Mouse (Mus musculus) activated CD4-positive, CD25-positive, alpha-beta regulatory T cell, adult 4 months (primary cell): ENCODE measurements around the gene Caap1. TPM values are rescaled to one million over a fixed set of nuclear protein-coding genes. Genes with fewer than 3 reads are reported as not detected.

Source experiments
- ATAC-seq: one replicate; pipeline ENCODE4 v1.8.0; 2017
- polyA plus RNA-seq, 2 experiments: library from polyadenylated mRNA; unstranded; fragments of 100-300 nt; shearing (Covaris generic); gene quantifications; one replicate each; pipeline ENCODE4 v1.2.1; 2017

Gene Caap1
- polyA plus RNA-seq: 1 to 10 TPM; 3.8 to 5.1 TPM

DNA sequence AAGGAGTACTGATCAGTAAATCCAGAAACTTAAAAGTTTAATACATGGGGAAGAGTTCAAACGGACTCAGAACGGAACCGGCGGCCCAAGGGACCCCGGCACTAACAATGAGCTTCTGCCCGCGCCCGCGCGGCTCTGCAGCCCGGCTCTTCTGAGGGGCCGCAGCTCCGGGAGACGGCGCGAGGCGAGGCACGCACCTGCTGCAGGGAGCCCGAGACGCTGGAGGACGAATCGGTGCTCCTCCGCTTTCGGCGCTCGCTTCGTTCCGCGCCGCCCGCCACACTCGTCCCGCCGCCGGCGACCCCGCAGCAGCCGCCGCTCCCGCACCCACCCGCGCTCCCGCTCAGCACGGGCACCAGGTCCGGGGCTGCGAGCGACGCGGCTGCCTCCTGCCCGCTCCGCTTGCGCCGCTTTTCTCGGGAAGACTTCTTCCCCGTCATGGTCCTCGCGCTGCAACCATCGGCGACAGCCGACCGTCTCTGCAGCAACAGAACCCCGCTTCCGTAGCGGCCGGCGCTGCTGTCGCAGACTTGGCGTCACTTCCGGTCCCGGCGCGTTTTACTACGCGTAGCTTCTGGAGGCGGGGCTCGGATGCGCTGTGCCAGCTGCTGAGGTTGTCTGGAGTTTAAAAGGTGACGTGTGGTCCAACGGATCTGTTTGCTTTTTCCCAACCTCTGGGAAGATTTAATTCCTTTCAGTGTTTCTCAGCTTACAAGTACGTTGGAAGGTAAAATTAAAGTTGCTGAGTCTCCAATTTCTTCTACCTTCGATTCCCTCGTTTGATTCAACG lies at the start of gene Caap1, which contains the start of gene Gm10306:
TSS of gene Caap1 (minus strand) at position 532 of the 790 bp plus-strand sequence.
TSS of gene Gm10306 (plus strand) at position 282 of the 790 bp plus-strand sequence.
- peak; percentile 98 for ATAC-seq

DNA sequence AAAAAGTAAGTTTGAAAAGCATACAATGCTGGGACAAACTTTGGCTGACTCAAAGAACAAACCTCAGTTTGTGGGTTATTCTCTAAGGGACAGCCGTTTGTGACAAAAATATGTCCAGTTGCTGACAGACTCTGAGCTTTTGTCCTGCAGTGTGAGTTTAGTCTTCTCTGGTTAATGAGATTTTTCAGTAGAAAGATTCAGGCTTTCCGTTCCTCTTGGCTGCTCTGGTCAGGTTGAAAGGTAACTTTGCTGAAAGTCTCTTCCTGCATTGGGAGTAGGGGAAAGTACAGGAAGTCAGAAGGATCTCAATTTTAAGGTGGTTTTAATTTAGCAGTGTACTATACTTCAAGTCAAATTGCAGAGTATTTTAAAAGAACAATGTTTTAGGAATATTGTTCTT lies 49.0 kb upstream of the Caap1 start:
- no peak for ATAC-seq

DNA sequence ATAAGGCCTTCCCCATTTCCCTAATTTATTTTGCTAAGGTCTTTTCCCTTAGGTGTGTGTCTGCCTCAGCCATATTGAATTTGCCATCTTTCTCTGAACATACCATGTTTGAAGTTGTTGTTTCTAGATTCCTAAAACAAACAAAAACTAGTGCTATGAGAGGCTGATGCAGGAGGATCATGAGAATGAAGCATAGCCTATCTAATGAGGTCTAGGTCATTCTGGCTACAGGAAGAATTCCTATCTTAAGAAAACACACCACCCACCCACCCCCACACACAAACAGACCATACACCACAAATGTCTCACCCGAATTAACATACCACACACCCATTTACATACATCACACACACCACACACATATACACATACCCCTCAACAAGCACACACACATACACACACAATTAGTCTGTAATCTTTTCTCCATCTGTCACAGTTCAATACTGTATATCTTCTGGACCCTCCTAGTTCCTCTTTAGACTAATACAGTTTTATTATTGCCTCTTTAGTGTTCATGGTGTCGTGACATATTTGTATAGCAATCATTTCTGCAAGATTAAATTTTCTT lies 47.9 kb upstream of the Caap1 start:
- ATAC-seq: no peak

DNA sequence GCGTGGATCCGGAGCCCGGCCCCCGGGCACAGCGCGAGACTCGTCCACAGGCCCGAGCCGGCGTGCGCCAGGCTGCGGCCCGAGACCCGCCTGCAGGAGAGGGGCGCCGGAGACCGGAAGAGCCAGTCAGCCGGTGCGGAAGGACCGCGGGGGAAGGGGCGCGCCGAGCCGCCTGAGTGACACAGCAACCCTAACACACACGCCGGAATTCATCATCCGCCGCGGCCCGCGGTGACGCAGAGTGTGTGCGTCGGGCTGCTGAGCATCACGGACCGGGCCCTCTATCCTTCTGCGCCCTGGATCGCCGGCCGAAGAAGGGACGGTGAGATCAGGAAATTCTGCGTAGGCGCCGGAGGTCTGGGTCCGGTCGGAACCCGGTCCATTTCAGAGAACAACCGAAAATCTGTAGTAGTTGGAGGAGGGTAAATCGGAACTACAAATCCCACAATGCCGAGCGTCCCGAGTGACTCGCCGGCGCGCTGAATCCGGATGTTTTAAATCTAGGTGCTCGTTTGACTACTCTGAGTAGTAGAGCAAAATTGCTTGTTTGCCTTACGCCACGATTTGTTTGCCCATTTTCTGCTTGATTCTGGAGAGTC lies 46.5 kb upstream of the Caap1 start, which contains the start of gene Plaa:
TSS of gene Plaa (minus strand) at position 214 of the 599 bp plus-strand sequence.
- ATAC-seq: peak; percentile 95

DNA sequence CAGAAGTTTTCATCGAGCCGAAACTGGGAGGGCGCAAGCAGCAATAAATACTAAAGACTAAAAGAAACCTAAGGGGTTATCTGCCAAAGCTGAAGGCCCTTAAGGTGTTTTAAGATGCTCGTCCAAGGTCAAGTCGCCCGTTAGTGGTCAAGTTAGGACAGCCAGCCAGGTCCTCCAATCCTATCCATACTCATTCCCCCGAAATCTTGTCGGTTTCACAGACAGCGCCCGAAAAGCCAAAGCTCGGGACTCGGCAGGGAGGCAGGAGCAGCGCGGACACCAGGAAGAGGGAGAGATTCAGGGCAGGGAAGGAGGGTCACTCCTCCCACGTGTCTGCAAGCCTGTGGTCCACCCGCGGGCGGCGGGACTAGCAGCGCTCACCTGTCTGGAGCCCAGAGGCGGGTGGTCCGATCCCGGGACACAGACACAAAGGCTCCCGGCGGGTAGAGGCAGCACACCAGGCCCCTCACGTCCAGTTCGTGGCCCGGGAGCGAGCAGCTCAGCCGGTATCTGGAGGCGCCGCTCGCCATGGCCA lies 46.0 kb upstream of the Caap1 start:
- no peak for ATAC-seq

DNA sequence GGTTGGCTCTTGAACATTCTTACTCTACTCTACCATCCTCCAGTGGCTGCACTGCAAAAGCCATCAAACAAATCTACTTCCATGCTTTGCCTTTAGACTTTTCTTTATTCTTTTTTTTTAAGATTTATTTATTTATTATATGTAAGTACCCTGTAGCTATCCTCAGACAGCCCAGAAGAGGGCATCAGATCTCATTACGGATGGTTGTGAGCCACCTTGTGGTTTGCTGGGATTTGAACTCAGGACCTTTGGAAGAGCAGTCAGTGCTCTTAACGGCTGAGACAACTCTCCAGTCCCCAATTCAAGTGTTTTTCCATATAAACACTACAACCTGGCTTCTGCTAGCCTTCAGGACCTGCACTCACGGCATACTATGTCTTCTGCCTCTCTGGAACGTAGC lies 44.8 kb upstream of the Caap1 start:
- no peak for ATAC-seq

DNA sequence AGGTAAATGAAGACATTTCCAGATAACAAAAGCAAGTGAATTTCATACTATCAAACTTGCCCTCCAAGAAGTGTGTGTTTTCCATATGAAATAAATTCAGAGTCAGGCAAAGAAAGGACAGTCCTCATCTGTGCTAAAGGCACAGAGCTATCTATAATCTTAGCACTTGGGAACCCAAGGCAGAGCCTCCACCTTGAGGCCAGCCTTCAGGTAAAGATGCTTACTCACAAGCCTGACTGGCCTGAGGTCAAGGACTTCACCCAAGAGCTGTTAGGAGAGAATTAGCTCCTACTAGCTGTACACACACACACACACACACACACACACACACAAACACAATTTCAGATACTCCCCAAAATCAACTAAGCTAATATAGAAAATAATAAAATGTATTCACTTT lies 36.1 kb upstream of the Caap1 start:
- ATAC-seq: no peak

DNA sequence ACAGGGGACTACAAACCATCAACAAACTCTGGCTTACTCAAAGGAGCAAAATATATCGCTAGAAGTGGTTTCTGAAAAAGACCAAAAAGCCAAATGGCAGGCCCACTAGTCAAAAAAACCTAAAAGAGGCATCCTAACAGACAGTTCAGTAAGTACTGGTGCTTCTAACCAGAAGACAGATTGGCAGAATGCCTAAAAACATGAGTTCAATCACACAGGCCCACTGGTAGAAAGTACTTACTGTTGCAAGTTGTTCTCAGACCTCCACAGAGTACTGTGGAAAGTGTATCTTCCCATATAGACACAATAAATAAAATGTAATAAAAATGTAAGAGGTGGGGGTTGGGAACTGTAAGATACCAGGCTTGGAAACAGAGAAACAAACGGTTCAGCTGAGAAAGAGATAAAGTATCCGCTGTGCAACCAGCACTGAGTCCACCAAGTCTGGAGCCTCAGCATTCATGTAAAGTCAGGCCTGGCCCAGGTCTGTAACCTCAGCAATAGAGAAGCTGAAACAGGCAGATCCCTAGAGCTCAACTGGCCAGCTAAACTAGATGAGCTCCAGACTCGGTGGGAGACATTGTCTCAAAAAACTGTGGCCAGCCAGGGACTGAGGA lies 35.3 kb upstream of the Caap1 start:
- no peak for ATAC-seq

DNA sequence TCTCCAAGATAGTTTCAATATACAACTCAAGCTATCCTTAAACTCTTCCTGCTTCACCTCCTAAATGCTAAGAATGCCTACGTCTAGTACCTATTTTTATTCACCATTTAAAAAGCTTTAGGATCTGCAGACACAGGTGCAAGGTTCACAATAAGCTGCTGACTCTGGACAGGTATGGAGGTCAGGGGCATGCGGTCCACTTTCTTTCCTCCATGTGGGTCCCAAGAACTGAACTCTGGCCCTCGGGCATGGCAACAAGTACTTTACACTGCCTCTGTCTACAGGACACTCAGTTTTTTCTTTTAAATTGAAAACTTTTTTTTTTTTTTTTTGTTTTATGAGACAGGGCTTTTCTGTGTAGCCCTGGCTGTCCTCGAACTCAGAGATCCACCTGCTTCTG lies 16.1 kb upstream of the Caap1 start:
- no peak for ATAC-seq

DNA sequence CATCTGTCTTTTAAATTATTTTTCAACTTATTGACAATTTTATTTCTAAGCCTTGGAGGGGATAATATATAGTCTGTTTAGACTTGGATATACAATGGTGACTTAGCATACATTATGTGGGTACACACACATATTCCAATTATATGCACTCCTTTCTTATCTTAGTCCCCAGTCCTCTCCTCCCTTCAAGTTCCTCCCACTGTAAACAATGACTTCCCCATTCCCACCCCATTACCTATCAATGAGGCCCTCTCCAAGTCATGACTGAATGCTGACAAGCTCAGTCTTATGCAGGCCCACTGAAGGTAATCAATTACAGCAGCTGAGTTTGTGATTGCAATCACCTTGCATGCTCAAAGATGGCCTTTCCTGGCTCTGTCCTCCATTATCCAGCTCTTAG lies 7.7 kb upstream of the Caap1 start:
- no peak for ATAC-seq

DNA sequence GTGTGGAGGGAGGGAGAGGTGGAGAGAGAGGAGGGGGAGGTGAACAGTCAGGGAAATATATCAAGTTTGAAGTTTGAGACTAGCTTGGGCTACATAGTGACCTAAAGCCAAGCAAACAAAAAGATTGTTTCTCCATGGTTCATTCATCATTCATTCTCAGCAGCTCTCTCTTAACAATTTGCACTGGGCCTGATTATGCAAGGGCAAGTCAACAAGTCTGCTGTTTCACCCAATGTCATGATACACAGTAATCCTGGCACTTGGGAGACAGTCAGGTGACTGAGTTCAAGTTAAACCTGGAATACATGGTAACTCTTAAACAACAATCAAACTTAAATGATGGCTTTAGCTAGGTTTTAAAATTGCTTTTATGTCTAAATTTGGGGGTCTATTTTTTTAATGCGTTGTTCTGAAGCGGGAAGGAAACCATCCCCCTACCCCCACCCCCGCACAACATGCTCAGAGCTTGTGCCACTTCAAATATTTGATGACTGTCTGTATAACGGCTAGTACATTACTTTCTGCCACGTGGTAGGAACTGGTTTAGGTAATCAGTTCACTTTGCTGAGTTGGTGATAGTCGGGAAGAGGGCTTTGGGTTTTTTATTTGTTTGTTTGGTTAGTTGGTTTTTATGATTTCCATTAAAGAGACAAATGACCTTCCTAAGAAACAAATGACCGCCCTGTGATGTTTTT lies 5.5 kb upstream of the Caap1 start:
- no peak for ATAC-seq

DNA sequence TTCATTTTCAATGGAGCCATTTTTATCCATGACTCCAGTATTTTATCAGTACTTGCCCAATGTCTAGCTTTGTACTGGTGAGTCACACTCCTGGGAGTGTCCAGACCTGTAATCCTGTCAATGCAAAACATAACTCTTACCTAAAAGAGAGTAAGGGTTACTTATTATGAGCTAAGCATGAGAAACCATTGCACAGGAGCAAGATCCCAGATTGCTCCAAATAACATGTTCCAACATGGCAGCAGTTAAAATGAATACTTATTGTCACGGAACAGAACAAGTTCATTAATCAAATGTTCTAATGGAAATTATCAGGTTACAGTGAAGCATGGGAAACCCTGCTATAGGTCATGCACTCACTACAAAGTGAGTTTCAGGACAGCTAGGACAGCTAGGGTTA lies 3.7 kb upstream of the Caap1 start:
- ATAC-seq: no peak

DNA sequence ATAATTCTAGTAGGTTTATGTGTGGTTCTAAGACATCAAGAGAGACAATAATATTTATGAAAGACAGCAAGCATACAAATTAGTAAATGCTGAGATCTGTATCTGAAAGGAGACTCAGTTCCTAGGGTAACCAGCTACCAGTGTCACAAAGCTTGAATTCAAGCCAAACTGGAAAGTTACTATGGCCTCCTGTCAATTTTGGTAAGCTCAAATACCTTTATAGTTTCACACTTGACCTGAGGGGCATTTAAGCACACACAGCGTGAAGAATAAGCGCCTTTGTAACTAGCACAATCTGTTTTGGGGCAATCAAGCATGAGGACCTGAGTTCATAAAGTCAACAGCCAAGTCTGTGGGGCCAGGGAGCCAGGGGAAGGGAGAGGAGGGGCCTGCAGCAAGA lies 2.7 kb upstream of the Caap1 start:
- ATAC-seq: no peak

DNA sequence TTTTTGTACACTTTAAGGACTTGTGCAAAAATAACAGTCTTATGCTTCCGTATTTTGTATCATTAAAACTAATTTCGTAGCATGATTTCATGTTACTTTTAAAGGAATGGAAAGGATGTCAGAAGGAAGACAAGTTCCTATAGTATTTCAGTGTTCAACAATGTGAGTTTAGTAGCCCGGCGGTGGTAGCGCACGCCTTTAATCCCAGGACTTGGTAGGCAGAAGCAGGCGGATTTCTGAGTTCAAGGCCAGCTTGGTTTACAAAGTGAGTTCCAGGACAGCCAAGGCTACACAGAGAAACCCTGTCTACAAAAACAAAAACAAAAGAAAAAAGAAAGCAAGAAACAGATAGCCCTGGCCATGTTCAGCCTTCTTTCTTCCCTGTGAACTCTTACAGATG lies 549 bp upstream of the Caap1 start:
- ATAC-seq: no peak

DNA sequence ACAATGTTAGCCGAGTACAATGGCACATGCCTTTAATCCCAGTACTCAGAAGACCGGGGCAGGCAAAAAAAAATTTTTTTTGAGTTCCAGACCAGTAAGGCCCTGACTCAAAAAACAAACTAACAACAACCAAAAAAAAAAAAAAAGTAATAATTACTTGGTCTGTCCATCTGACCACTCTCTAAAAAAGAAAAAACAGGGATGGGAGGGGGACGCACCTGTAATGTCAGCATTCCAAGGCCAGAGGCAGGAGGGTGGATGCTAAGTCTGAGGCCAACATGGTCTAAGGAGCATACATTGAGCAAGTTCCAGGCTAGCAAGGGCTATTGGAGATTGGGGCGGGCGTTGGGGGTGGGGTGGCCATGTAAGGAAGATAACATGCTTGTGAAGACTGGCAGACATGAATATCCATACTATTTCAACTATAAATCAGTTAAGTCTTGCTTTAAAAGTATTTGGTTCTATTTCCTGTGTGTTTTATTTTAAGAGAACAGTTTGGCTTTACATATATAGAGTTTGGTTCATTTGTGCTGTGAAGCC lies 1.6 kb downstream of the Caap1 start:
- ATAC-seq: no peak

DNA sequence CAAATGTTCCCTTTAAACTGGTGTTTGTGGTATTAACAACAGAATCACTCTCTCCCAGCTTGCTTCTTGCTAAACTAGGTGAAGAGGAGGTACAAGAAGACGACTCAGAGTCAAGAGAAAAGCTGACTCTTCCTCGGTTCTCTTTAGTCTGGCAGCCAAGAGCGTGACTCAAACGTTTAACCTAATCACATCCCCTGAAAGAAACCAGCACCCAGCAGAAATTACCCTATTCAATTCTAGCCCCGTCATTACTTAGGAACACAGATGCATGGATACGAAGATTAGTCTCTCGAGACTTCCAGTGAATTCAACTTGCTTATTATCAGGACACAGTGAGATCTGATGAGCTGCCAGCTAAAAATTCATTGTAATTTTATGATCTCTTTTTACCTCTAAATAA lies 12.3 kb downstream of the Caap1 start:
- no peak for ATAC-seq

DNA sequence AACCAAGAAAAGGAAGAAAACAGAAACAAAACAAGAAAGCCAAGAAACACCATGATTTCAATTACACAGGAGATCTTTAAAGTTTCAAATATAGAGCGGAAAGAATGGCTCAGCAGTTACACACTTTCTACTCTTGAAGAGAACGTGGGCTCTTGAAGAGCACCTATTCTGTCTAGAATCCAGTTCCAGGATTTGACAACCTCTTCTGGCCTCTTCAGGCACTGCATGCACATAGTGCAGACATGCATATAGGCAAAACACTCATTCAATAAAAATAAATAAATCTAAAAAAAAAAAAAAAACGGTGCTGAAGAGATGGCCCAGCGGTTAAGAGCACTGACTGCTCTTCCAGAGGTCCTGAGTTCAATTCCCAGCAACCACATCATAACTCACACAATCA lies 13.6 kb downstream of the Caap1 start:
- no peak for ATAC-seq

DNA sequence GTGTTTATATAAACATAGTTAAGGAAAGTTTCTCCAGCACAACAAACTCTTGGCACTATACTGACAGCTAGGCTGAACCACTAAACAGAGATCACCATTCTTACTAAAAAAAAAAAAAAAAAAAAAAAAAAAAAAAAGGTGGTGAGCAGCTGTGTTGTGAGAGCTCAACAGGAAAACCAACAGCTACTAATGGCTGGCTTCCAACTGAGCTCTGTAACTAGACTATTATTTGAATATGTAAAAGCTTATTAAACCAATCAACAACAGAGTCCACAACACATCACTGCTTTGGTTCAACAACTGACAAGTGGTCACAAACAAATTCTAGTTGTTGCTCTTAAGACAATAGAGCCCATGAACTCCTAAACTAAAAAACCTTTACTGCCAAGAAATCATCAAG lies 23.4 kb downstream of the Caap1 start:
- ATAC-seq: no peak

DNA sequence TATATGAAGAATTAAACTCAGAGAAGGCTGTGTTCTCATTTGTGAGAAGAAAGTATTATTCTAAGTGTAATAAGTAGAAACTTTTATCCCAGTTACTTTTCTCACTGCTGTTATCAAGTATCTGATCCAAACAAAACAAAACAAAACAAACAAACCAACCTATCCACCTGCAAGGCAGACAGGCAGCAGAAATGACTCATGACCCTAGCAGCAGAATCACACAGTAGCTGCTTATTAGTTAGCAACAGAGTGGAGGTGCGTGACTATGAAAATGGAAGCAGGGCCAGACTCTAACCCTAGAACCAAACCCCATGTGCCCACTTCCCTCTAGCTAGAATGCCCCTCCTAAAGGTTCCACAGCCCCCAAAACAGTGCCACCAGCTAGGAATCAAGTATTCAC lies 27.1 kb downstream of the Caap1 start:
- no peak for ATAC-seq

DNA sequence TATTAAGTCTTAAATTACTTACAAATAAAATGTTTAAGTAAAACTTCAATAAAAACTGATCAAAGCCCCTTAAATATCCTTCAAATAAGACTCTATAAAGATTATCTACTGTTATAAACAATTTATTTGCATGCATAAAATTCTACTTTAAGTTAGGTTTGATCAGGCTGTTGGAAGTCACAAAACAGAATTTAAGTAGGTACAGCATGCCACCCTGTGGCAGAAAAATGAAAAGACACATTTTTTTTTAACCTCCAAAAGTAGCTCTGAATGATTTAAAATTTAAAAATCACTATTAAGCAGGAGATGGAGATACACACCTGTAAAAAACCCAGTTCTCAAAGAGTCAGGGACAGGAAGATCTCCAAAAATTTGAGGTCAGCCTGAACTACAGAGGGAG lies 33.3 kb downstream of the Caap1 start:
- no peak for ATAC-seq

DNA sequence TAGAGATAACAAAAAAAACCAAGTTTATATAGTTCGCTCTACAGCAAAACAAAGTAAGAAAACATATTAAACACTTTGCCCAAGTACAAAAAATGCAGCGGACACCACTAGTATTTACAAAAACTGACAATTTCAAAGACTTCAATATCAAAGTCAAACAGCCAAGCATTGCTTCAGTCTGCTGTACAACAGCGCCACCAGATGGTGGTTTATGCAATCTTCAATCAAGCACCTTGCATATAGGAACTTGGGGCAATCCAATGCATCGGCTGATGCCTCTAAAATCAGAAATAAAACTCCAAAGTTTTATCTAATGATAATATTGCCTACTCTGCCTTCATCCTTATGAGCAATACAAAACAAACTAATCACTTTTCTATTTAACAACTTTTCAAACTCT lies 39.0 kb downstream of the Caap1 start:
- ATAC-seq: peak; percentile 71

DNA sequence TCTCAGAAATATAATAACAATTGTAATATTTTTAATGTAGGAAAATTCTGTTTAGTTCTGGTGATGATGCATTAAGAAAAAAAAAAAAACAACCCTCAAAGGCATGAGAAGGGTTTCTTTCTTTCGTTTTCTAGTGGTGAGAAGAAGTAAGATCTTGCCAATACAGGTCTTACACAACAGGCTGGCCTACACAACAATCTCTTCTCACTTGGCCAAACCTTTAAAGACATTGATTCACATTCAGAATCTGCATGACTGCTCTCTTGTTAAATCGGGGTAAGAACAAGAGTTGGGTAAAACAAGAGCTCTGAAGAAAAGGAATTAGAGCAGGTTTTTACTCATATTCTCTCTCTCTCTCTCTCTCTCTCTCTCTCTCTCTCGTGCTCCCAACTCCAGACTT lies 41.2 kb downstream of the Caap1 start:
- ATAC-seq: no peak
